Mouse (Mus musculus): ENCODE results near the gene Crocc2. TPM values are rescaled to one million over a fixed set of nuclear protein-coding genes. Genes with fewer than 3 reads are reported as not detected.

The Crocc2 gene
- polyA plus RNA-seq, 1 experiment from 2014 or later, result 0.30 TPM

GRCm38 (mm10) chr1:93142871-93143270 is 25.7 kb upstream of the Crocc2 start:
- Histone ChIP-seq H3K4me3 (no peak overlapping the region), H3K27me3 (ENCODE audit: insufficient read depth, poor library complexity, severe bottlenecking) (peaks cover 72% of the 10 kb centered on the region), H3K36me3 (no peaks in the 10 kb centered on the region), H3K4me1 (peaks cover 35% of the 10 kb centered on the region), H3K9me3 (no peaks in the 10 kb centered on the region), H3K27ac (no peak overlapping the region)
- no peak for DNase-seq (ENCODE audit: low spot score)
- WGBS, result 93% methylated on average over 1 of the region's 1 CpGs

DNA sequence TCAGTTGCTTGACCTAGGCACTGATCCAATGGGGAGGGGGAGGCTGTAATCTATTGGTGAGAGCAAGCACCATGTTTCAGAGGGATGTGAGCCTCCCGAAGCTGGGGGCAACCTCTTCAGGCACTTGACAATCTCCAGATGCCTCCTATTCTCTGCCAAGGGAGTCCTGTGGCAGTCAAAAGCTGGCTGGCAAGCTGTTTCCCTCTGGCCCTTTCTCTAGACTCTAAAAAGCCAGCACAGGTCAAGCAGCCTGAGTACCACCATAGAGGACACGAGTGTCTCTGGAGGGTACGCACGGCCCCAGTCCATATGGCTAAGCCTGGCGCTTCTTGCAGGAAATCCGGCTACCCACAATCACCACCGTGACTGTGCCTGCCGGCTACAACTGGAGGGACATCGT is 24.3 kb upstream of the Crocc2 start:
- no peak for DNase-seq (ENCODE audit: low spot score)
- Histone ChIP-seq H3K36me3 (no peaks in the 10 kb centered on the region), H3K4me3 (no peak overlapping the region), H3K4me1 (peaks cover 28% of the 10 kb centered on the region), H3K27ac (peak overlapping the region; percentile 16; the same call in 1 of the 2 replicates), H3K27me3 (ENCODE audit: insufficient read depth, poor library complexity, severe bottlenecking) (peaks cover 72% of the 10 kb centered on the region), H3K9me3 (no peaks in the 10 kb centered on the region)
- WGBS, result 73% methylated on average over 9 of the region's 9 CpGs

GRCm38 (mm10) chr1:93150907-93151661 is 17.4 kb upstream of the Crocc2 start:
- Histone ChIP-seq H3K27me3 (ENCODE audit: insufficient read depth, poor library complexity, severe bottlenecking) (peaks cover 54% of the 10 kb centered on the region), H3K4me1 (peaks cover 7% of the 10 kb centered on the region; the same call in 1 of the 2 replicates), H3K9me3 (no peaks in the 10 kb centered on the region), H3K36me3 (no peaks in the 10 kb centered on the region), H3K27ac (no peak overlapping the region), H3K4me3 (no peak overlapping the region)
- 44% methylated on average over 2 of the region's 2 CpGs for WGBS
- no peak for DNase-seq (ENCODE audit: low spot score)

DNA sequence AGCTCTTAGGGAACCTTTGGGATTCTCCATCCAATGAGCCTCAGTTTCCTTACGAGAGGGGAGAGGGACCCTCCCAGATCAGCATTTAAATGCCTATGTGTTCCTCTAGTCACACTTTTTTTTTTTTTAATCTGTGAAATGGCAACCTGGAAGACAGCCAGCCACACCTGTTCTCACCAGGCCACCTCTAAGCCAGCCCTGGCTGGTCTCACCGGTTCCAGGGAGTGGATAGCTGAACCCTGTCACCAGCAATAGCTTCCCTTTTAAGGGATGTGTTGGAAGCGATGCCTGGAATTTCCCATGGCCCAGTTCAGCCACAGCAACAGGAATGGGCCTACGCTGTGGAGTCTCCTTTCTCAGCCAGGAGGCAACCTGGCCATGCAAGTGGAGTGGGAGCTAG is 11.0 kb upstream of the Crocc2 start:
- Histone ChIP-seq H3K4me3 (no peak overlapping the region), H3K9me3 (no peaks in the 10 kb centered on the region), H3K4me1 (peaks cover 25% of the 10 kb centered on the region), H3K36me3 (no peaks in the 10 kb centered on the region), H3K27me3 (ENCODE audit: insufficient read depth, poor library complexity, severe bottlenecking) (peaks cover 76% of the 10 kb centered on the region), H3K27ac (no peak overlapping the region)
- WGBS, result 63% methylated on average over 4 of the region's 4 CpGs
- no peak for DNase-seq (ENCODE audit: low spot score)

GRCm38 (mm10) chr1:93158916-93159315 is 9.6 kb upstream of the Crocc2 start:
- no peak for DNase-seq (ENCODE audit: low spot score)
- Histone ChIP-seq H3K4me3 (no peak overlapping the region), H3K9me3 (no peaks in the 10 kb centered on the region), H3K36me3 (no peaks in the 10 kb centered on the region), H3K27ac (no peak overlapping the region), H3K27me3 (ENCODE audit: insufficient read depth, poor library complexity, severe bottlenecking) (peaks cover 70% of the 10 kb centered on the region), H3K4me1 (peaks cover 25% of the 10 kb centered on the region)
- 87% methylated on average over 8 of the region's 8 CpGs for WGBS

GRCm38 (mm10) chr1:93159566-93160500 is 8.7 kb upstream of the Crocc2 start:
- 80% methylated on average over 21 of the region's 21 CpGs for WGBS
- H3K27ac ChIP-seq, result no peak overlapping the region
- peaks cover 25% of the 10 kb centered on the region for H3K4me1 ChIP-seq
- no peaks in the 10 kb centered on the region for H3K9me3 ChIP-seq
- peaks cover 68% of the 10 kb centered on the region for H3K27me3 ChIP-seq (ENCODE audit: insufficient read depth, poor library complexity, severe bottlenecking)
- no peak overlapping the region for H3K4me3 ChIP-seq
- DNase-seq (ENCODE audit: low spot score), result no peak
- no peaks in the 10 kb centered on the region for H3K36me3 ChIP-seq

- WGBS, result 73% methylated on average over 8 of the region's 8 CpGs
- no peak within 1 kb of the TSS for H3K4me3 ChIP-seq
- H3K36me3 ChIP-seq, result no peaks in the 10 kb centered on the region
- H3K27ac ChIP-seq, result no peak within 1 kb of the TSS
- H3K27me3 ChIP-seq (ENCODE audit: insufficient read depth, poor library complexity, severe bottlenecking), result peaks cover 60% of the 10 kb centered on the region
- no peaks in the 10 kb centered on the region for H3K9me3 ChIP-seq
- peaks cover 27% of the 10 kb centered on the region for H3K4me1 ChIP-seq
- DNase-seq (ENCODE audit: low spot score), result no peak
These were observed 7.9 kb upstream of the Crocc2 start, which contains the start of gene 2310007B03Rik for GRCm38 (mm10) chr1:93160501-93161133. Gene 2310007B03Rik (minus strand): TSS chr1:93160948.

DNA sequence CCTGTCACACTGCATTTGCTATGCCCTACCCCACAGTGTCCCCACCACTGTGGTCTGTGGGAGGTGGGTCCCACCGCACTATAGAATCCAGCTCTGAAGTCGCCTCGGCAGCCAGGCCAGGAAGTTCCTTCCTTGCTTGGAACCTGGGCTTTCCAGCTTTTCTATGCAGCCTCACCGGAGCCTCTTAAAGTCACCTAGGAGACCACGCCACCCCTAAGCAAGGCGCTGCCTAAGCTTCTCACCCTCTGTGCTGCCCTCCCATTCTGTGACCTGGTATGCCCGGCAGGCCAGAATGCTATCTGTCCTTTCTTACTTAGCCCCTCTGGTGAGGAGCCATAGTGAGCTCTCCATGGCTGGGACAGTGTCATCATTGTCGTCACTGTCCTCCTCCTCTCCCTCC is 7.2 kb upstream of the Crocc2 start:
- WGBS, result 70% methylated on average over 8 of the region's 8 CpGs
- H3K9me3 ChIP-seq, result no peaks in the 10 kb centered on the region
- no peak overlapping the region for H3K4me3 ChIP-seq
- peaks cover 53% of the 10 kb centered on the region for H3K27me3 ChIP-seq (ENCODE audit: insufficient read depth, poor library complexity, severe bottlenecking)
- DNase-seq (ENCODE audit: low spot score), result no peak
- H3K36me3 ChIP-seq, result no peaks in the 10 kb centered on the region
- H3K4me1 ChIP-seq, result peaks cover 27% of the 10 kb centered on the region
- no peak overlapping the region for H3K27ac ChIP-seq

DNA sequence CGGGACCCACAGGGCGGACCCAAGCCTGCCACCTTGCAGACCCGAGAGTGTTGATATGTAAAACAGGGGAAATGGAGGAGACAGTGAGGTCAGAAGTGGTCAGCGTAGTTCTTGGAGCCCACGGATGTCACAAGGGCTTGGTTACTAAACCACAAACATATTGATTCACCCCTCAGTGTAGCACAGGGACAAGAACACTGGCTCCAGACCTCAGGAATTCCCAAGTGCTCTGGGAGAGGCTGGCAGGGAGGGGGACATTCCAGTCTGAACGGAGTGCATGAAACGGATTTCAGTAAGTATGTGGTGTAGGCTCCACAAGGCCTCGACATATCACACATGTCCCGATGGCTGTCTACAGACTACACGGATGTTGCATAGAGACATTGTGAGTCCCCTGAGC is 6.6 kb upstream of the Crocc2 start:
- H3K4me3 ChIP-seq, result no peak overlapping the region
- DNase-seq (ENCODE audit: low spot score), result no peak
- peaks cover 27% of the 10 kb centered on the region for H3K4me1 ChIP-seq
- H3K27ac ChIP-seq, result no peak overlapping the region
- 71% methylated on average over 10 of the region's 10 CpGs for WGBS
- H3K36me3 ChIP-seq, result no peaks in the 10 kb centered on the region
- H3K27me3 ChIP-seq (ENCODE audit: insufficient read depth, poor library complexity, severe bottlenecking), result peaks cover 52% of the 10 kb centered on the region
- H3K9me3 ChIP-seq, result no peaks in the 10 kb centered on the region

- WGBS, result 80% methylated on average over 7 of the region's 7 CpGs
- Histone ChIP-seq H3K4me3 (no peak overlapping the region), H3K4me1 (peaks cover 27% of the 10 kb centered on the region), H3K36me3 (no peaks in the 10 kb centered on the region), H3K27ac (no peak overlapping the region), H3K27me3 (ENCODE audit: insufficient read depth, poor library complexity, severe bottlenecking) (peaks cover 52% of the 10 kb centered on the region), H3K9me3 (no peaks in the 10 kb centered on the region)
- no peak for DNase-seq (ENCODE audit: low spot score)
These were observed 5.9 kb upstream of the Crocc2 start for GRCm38 (mm10) chr1:93162588-93162987.

DNA sequence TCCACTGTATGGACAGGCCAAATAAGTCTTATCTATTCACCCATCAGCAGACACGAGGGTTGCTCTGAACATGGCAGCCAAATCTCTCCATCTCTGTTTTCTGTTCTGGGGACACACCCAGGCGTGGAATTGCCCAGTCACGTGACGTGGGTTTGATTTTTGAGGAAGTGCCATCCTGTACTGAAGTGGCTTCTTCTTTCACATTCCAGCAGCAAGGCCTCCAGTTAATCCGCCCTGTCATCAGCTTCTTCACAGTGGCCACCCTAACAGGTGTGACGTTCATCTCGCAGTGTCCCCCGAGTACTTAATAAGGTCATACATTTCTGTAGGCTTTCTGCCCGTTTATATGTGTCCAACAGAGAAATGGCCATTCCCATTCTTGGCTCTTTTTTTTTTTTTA is 3.1 kb upstream of the Crocc2 start:
- Histone ChIP-seq H3K27me3 (ENCODE audit: insufficient read depth, poor library complexity, severe bottlenecking) (peaks cover 60% of the 10 kb centered on the region), H3K9me3 (no peaks in the 10 kb centered on the region), H3K36me3 (no peaks in the 10 kb centered on the region), H3K27ac (no peak overlapping the region), H3K4me3 (no peak overlapping the region), H3K4me1 (peaks cover 26% of the 10 kb centered on the region)
- WGBS, result 57% methylated on average over 9 of the region's 9 CpGs
- no peak for DNase-seq (ENCODE audit: low spot score)

DNA sequence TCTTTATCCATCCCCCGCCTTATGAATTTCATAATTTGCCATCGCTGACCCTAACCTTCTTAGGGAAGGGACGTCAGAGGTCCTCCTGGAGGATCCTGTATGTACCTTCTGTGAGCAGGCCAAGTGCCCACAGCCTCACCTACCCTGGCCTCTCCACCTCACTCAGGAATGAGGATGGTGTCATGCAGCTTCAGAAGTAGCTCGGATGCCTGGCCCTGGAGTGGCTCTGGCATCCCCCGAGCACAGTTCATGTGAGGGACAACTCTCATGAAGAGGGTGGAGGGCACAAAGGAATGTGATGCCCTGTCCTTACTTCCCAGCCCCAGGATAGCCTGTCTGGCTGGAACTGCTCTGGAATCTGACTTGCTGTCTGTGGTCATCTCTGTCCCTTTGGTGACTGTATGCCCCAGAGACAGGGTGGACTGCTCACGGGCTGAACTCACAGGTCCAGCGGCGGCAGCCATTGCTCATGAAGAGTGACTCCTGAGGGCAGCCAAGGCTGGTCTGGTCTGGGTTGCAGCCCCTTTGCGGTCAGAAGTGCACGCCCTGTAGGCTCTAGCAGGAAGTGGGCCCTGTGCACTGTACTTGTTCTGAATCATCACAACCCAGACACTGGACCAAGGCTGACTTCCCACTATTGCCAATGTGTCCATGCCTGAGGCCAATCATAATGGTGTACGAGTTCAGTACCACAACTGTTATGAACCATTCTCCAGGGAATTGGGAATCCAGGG is 2.0 kb upstream of the Crocc2 start:
- H3K9me3 ChIP-seq, result no peaks in the 10 kb centered on the region
- H3K27me3 ChIP-seq (ENCODE audit: insufficient read depth, poor library complexity, severe bottlenecking), result peaks cover 56% of the 10 kb centered on the region
- H3K4me1 ChIP-seq, result peaks cover 15% of the 10 kb centered on the region
- H3K27ac ChIP-seq, result no peak overlapping the region
- no peak for DNase-seq (ENCODE audit: low spot score)
- no peaks in the 10 kb centered on the region for H3K36me3 ChIP-seq
- 77% methylated on average over 11 of the region's 11 CpGs for WGBS
- no peak overlapping the region for H3K4me3 ChIP-seq

Data from heart, embryonic 10.5 days (tissue).